In genomic region chr4:52985216-52985615, GRCm38 (mm10) we compare ENCODE assay signal across 9 mouse cellular contexts. TPM values are rescaled to one million over a fixed set of nuclear protein-coding genes. Genes with fewer than 3 reads are reported as not detected.
DNase-seq lines count a peak whose midpoint lies in the region; ATAC-seq and TF ChIP-seq lines count a peak whose summit lies in the region.
"Had no signal": no experiment of that assay in that cellular context is flagged by ENCODE, and none has a peak within 500 bp of the region (broad histone marks: within the 10 kb centered on the region; RNA-seq: fewer than 3 reads in every experiment).

No protein-coding gene starts in this region.

- no peak for ATAC-seq in inflammation-experienced regulatory T-cells, adult 6 months

- H3K4me3 ChIP-seq in layer of hippocampus, adult 2 months: no peak overlapping the region
- H3K4me3 ChIP-seq: myocyte had no signal

- DNase-seq in layer of hippocampus, adult 2 months (ENCODE audit: low spot score in 2 of 2): peak; percentile 13 to 35
- DNase-seq in layer of hippocampus, postnatal 36 days: no peak
- peak; percentile 17 for DNase-seq in CD4-positive helper T cell, adult 2 months (ENCODE audit: low read depth, low spot score)
- DNase-seq in adipocyte (ENCODE audit: low spot score): peak; percentile 32
- DNase-seq in kidney, postnatal 36 days: peak; percentile 9 to 14
- DNase-seq in spleen, adult 18-20 months: no peak
- DNase-seq in gastrocnemius, postnatal 4 days (ENCODE audit: low spot score in 2 of 2): no peak

- H3K27ac ChIP-seq in layer of hippocampus, adult 2 months: no peak overlapping the region

- TF ChIP-seq CTCF in layer of hippocampus, adult 2 months (conservative IDR thresholded peaks at IDR 0.05): peak; percentile 70

RNA-seq across cellular contexts. Expression of gene Nipsnap3a, which starts 3.9 kb away (rescaled TPM):
- total RNA-seq in layer of hippocampus, adult 2 months (2021): not detected
- not detected for total RNA-seq in layer of hippocampus, postnatal 36 days (2021)
- total RNA-seq in gastrocnemius, postnatal 4 days (2021): not detected
- polyA plus RNA-seq in inflammation-experienced regulatory T-cells, adult 6 months (2017; shearing (Covaris generic)): not detected
- polyA plus RNA-seq: myocyte had no signal

RNA-seq across cellular contexts. Expression of gene Olfr270, which starts 20.9 kb away (rescaled TPM):
- total RNA-seq in layer of hippocampus, adult 2 months (2021): not detected
- total RNA-seq in layer of hippocampus, postnatal 36 days (2021): not detected
- total RNA-seq in gastrocnemius, postnatal 4 days (2021): not detected
- polyA plus RNA-seq in inflammation-experienced regulatory T-cells, adult 6 months (2017; shearing (Covaris generic)): not detected
- polyA plus RNA-seq: myocyte had no signal

RNA-seq across cellular contexts. Expression of gene Nipsnap3b, which starts 26.5 kb away (rescaled TPM):
- 10 to 100 TPM; 15.5 to 17.7 TPM for total RNA-seq in layer of hippocampus, adult 2 months (2021)
- total RNA-seq in layer of hippocampus, postnatal 36 days (2021): 10 to 100 TPM; 13.9 to 19.7 TPM
- 10 to 100 TPM; 16.0 to 17.0 TPM for total RNA-seq in gastrocnemius, postnatal 4 days (2021)
- 10 to 100 TPM; 62.4 to 88.5 (median 79.7) TPM for polyA plus RNA-seq in inflammation-experienced regulatory T-cells, adult 6 months (2017; shearing (Covaris generic))

Comparison
In these comparisons a context has a peak if more than half of its experiments do, and no peak if none do; other contexts are left out.
1. DNase-seq: peak in layer of hippocampus, adult 2 months (2 of 2), CD4-positive helper T cell, adult 2 months (single experiment), adipocyte (single experiment) and kidney, postnatal 36 days (2 of 2); none in layer of hippocampus, postnatal 36 days (0 of 2), spleen, adult 18-20 months (0 of 2) and gastrocnemius, postnatal 4 days (0 of 2).